Mouse (Mus musculus): ENCODE data around the gene Cpne2.

- TF ChIP-seq CTCF (IDR thresholded peaks at IDR 0.05; ENCODE audit: borderline replicate concordance, control insufficient read depth, extremely low read depth, insufficient read depth, low read length, poor library complexity): peak; percentile 66; the same call in 1 of the 2 replicates
- 0 out of 2 replicates have a peak, but pooled peaks have one; percentile 18 for TF ChIP-seq POLR2A (IDR thresholded peaks at IDR 0.05; ENCODE audit: control insufficient read depth, extremely low read depth, insufficient read depth, low read length, poor library complexity)
Measured at GRCm38 (mm10) chr8:94532873-94533671, at the start of gene Cpne2.

Data from thymus, adult 2 months (tissue).